Mouse (Mus musculus) right cerebral cortex, postnatal 10 days (tissue): ENCODE data around the gene Rnf41.

Experiments
- DNase-seq, 2 experiments: peaks; one replicate each; pipeline ENCODE4 v3.0.0; 2021; ENCODE audit warnings: low spot score in 2 of 2

The Rnf41 gene

GRCm38 (mm10) chr10:128411211-128412054 lies at the start of gene Rnf41, which contains the start of gene Nabp2:
TSS of gene Rnf41 (plus strand) at chr10:128411657.
TSS of gene Nabp2 (minus strand) at chr10:128411492.
- DNase-seq = peak; percentile 97 to 98

- no peak for DNase-seq
Measured at GRCm38 (mm10) chr10:128361836-128362235, 49.6 kb upstream of the Rnf41 start.

GRCm38 (mm10) chr10:128362568-128362967 lies 48.9 kb upstream of the Rnf41 start:
- no peak for DNase-seq

- no peak for DNase-seq
Measured at GRCm38 (mm10) chr10:128367899-128368401, 43.5 kb upstream of the Rnf41 start.

- peak; percentile 95 to 97 for DNase-seq
Measured at GRCm38 (mm10) chr10:128368402-128369217, 42.8 kb upstream of the Rnf41 start, which contains the start of gene Coq10a. TSS of gene Coq10a (minus strand) at chr10:128368997.

GRCm38 (mm10) chr10:128369218-128369543 lies 42.3 kb upstream of the Rnf41 start:
- DNase-seq = no peak

- no peak for DNase-seq
Measured at GRCm38 (mm10) chr10:128369599-128369998, 41.9 kb upstream of the Rnf41 start.

- no peak for DNase-seq
Measured at GRCm38 (mm10) chr10:128370021-128370420, 41.4 kb upstream of the Rnf41 start.

- no peak for DNase-seq
Measured at GRCm38 (mm10) chr10:128370601-128371000, 40.9 kb upstream of the Rnf41 start.

GRCm38 (mm10) chr10:128372142-128372541 lies 39.3 kb upstream of the Rnf41 start:
- no peak for DNase-seq

- DNase-seq = no peak
Measured at GRCm38 (mm10) chr10:128372989-128373748, 38.3 kb upstream of the Rnf41 start.

- DNase-seq = no peak
Measured at GRCm38 (mm10) chr10:128374393-128374792, 37.1 kb upstream of the Rnf41 start.

GRCm38 (mm10) chr10:128376099-128376454 lies 35.4 kb upstream of the Rnf41 start:
- no peak for DNase-seq

GRCm38 (mm10) chr10:128376455-128377211 lies 34.8 kb upstream of the Rnf41 start, which contains the start of gene Ankrd52:
TSS of gene Ankrd52 (plus strand) at chr10:128377115.
- peak; percentile 84 to 86 for DNase-seq

GRCm38 (mm10) chr10:128377222-128377939 lies 34.1 kb upstream of the Rnf41 start:
- peak; percentile 69 to 71 for DNase-seq

- DNase-seq = no peak
Measured at GRCm38 (mm10) chr10:128377940-128378448, 33.5 kb upstream of the Rnf41 start.

- no peak for DNase-seq
Measured at GRCm38 (mm10) chr10:128378462-128378861, 33.0 kb upstream of the Rnf41 start.

GRCm38 (mm10) chr10:128379260-128379659 lies 32.2 kb upstream of the Rnf41 start:
- DNase-seq = no peak

GRCm38 (mm10) chr10:128380565-128380964 lies 30.9 kb upstream of the Rnf41 start:
- DNase-seq = no peak

- no peak for DNase-seq
Measured at GRCm38 (mm10) chr10:128382482-128382881, 29.0 kb upstream of the Rnf41 start.
